Mouse (Mus musculus): ENCODE measurements around the gene Tmem143. TPM values are rescaled to one million over a fixed set of nuclear protein-coding genes. Genes with fewer than 3 reads are reported as not detected.
A peak's percentile ranks its signal among the peaks of the same experiment; 100 is the strongest.

Tmem143 gene
- polyA plus RNA-seq, 3 experiments from 2014 or later, result 3.7 to 7.0 (median 5.0) TPM

- no peak for ATAC-seq
Observed at GRCm38 (mm10) chr7:45887246-45887645, 9.5 kb upstream of the Tmem143 start.

DNA sequence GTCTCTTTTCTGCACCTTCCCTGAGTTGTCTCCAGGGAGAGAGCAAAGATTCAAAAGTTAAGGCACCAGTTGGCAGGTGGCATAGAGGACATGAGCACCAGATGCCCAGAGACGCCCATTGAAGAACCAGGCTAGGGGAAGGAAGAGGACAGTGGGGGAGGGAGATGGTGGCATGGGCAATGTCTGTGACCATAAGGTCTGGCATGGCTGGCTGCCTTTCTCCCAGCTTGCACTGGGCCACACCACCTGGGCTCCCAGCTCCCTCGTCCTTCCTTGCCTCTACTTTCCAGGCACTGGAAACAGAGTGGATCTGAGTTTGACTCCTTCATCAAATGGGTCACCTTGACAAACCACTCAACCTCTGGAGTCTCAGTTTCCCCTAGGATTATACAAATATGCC, 4.1 kb upstream of the Tmem143 start:
- no peak for ATAC-seq

DNA sequence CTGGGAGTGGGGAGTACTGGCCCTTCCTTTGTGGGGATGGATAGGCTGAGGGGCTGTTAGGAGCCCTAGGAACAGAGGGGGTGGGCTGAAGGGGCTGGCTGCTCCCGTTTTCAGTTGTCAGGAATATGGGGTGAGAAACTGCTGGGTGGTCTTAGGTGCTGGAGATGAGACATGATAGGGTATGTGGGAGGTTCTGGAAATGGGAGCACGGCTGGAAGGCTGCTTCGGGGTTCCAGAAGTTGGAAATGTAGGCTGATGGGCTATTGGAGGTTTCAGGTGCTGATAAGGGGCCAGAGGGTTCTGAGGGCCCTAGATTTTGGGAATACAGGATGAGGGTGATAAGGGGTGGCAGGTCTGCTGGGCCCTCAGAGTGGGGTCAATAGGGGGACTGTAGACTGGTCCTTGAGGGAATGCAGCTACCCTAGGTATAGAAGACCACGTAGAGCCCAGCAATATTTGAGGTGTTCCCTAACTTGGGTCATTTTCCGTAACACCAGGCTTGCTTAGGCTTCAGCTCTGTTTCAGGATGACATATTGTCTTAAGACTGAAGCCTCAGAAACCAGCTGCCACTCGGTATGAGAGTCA, 717 bp upstream of the Tmem143 start:
- ATAC-seq, result no peak

DNA sequence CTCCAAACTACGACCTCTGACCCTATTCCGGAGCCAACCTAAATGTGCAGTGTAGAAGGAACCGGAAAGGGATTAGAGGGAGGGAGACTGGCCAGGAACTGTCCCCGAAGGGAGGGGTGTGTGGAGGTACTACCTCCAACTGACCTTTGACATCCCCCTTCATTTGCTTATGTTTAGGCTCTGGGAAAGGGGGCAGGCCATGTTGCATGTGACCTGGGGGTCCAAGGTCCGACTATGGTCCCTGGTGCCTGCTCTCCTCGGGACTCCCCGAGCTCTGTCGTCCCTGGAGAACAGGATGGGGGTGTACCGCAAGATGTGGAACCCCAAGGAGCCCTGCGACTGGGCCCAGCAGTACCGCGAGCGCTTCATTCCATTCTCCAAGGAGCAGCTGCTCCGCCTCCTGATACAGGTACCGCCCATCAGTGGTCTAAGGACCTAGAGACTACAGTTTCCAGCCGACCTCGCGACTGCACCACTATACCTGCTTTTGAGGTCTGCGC, 567 bp downstream of the Tmem143 start:
- peak; percentile 23 for ATAC-seq

DNA sequence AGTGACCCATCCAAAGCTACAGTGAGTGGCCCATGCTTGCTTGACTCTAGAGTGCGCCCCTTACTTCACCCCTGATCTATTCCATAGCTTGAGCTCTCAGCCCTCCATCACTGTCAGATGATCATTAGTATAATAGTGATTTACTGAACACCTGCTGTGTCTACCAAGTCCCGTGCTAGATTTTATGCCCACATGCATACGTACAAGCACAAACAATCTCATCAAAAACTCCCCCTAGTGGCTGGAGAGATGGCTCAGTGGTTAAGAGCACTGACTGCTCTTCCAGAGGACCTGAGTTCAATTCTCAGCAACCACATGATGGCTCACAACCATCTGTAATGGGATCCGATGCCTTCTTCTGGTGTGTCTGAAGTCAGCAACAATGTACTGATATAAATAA, 1.4 kb downstream of the Tmem143 start:
- peak; percentile 36 for ATAC-seq

- no peak for ATAC-seq
Observed at GRCm38 (mm10) chr7:45901562-45901961, 4.8 kb downstream of the Tmem143 start.

GRCm38 (mm10) chr7:45902481-45903002, 5.8 kb downstream of the Tmem143 start:
- ATAC-seq, result no peak

- ATAC-seq, result no peak
Observed at GRCm38 (mm10) chr7:45906622-45907021, 9.9 kb downstream of the Tmem143 start.

GRCm38 (mm10) chr7:45908384-45908783, 11.6 kb downstream of the Tmem143 start:
- ATAC-seq, result no peak

GRCm38 (mm10) chr7:45909145-45909544, 12.4 kb downstream of the Tmem143 start:
- no peak for ATAC-seq

DNA sequence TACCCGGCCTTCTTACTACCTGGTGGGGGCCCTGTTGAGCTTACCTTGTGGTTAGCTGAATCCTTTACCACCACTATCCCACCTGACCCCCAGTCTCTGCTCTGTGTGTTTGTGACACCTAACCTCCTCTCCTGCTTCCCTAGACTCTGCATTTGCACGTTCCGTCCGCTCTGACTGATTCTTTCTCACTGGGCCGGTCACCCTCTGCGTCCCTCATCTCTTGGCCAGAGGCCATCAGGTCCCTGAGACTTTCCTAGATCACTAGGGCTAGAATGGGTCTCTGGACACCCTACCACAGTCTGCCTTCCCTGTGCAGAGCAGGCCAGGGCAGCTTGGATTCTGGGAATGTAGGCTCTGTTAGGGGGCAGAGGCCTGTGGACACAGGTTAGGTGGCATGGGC, 17.3 kb downstream of the Tmem143 start:
- ATAC-seq, result no peak

- ATAC-seq, result no peak
Observed at GRCm38 (mm10) chr7:45915011-45915410, 18.3 kb downstream of the Tmem143 start.

DNA sequence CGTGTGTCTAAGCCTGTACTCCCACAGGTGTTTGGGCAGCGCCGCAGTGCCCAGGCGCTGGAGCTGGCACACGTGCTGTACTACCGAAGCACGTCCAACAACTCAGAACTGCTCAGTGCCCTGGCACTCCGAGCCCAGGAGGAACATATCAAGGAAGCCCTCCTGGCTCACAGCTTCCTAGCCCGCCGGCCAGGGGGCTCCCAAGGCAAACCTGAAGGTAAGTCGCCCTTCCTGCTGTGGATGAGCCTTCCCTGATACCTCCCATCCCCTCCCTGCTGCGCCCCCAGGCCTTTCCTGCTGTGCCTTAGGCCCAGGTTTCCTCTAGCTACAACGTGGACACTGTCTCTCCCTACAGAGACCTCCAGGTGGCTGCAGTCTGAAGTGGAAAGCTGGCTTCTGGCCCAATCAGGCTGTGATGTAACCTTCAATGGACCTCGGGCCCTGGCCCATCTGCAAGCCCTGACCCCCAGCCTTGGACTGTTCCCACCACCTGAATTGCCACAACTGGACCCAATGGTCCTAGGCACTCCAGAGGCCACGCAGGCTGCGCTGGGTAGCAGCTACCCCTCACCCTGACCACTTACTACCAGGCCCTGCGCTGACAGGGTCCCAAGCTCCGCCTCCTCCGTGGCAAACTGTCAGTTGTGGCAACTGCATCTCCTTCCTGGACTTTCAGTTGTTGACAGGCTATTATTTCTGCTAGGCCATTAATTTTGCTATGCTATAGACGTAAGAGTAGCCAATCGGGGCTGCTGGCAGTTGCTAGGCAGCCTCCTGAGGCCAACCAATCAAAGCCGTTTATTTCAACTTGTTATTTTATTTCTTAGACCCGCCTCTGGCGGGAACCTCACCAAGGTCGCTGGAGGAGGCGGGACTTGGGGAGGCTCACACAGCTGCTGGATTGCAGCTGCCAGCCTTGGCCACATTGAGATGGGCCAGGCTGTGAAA, 19.6 kb downstream of the Tmem143 start:
- ATAC-seq, result peak; percentile 89

DNA sequence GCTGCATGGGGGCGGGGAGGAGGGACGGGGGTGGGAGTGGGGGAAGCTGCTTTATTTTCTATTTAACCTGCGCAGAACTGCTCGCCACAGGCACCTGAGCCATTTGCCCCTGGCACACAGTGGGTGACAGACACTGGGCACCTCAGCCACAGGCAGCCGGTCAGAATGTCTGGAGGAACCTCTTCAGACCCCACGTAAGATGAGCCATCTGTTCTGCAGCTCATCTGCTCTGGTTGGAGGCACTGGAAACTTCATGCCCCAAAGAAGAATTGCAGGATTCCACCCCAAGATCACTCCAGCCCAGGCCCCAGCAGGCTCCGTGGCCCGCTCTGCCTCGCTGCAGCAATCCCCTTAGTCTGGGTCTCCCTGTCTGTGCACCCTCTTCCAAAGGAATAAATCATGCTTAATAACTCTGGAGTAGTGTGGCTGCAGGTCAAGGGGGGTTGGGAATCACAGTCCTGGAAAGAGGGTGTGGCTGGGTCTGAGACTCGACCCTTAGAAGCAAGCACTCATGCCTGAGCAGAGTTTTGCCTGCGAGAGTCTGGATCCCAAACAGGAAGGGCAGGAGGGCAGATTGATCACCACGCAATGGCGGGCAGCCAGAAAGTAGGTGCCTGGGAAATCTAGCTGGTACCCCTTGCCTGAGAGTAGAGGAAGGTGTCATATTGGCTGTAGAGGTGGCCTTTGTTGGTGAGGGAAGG, 20.4 kb downstream of the Tmem143 start:
- no peak for ATAC-seq

- no peak for ATAC-seq
Observed at GRCm38 (mm10) chr7:45917926-45918325, 21.2 kb downstream of the Tmem143 start.

DNA sequence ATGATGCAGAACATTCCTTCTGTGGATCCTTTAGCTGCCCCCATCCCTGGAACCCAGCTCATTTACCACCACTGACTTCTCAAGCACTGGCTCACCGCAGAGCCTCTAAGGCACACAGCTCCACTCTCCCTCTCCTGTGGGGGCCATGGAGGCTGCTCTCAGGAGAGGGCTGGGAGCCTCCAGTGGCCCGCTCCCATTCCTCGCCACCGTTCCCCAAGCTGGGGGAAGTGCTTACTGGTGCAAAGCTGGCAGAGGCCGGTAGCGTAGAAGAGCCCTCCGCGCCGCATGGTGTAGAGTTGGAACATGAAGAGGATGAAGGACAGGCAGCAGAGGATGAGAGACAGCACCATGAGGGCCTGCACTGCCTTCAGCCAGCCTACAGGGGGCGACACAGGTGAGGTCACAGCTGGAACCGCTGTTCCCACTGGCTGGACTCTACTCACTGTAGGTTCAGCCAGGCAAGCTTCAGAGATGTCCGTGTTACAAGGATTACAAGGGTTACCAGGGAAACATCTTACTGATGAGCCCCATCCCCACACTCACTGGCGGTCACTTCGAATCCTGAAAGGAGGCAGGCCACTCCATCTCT, 22.4 kb downstream of the Tmem143 start:
- ATAC-seq, result no peak

GRCm38 (mm10) chr7:45919761-45920160, 23.0 kb downstream of the Tmem143 start:
- no peak for ATAC-seq

DNA sequence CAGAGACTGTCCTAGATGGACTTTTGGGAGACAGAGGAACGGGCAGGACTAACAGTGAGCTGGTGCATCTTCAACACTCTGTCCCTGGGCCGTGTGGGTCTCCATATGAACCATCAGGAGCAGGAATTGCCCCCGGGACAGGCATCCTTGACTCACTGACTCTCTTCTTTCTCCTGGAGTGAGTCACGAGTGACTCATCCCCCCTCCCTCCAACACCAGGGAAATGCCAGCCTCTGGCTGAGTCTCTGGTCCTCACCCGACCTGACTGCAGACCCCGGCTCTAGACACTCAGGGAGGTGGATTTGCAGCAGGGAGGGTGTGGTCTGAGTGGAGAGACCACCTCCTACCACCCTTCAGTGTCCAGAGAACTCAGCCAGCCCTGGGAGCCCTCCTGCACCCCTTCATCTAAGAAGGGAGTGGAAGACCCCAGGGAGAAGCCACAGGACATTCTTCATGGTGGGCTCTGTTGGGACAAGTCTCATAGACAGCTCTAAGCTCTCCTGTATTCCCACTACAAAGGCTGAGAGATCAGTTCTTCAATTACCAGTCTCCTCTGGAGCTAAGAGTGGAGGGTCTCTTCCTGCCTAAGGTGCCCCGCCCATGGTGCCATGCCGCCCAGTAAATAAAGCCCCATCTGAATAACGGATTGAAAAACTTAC, 24.0 kb downstream of the Tmem143 start:
- no peak for ATAC-seq

DNA sequence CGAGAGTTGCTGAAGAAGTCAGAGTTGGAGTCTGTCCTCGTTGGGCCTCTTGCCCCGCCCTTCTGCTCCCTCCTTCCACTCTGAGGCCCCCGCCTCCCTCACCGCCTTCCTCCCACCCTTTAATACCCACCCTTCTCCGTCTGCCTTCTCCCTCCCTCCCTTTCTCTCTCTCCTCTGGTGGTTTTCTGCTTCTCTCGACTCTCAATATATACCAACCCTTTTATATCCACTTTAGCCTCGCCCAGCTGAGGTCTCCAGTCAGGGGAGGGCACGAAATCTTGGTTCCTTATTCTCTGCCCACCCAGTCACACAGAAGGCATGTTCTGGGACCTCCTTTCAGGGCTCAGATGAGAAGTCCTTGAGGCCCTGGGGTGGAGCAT, 24.5 kb downstream of the Tmem143 start, which contains the start of gene Emp3:
Gene Emp3 (minus strand): TSS at position 163 of the 380 bp plus-strand sequence.
- ATAC-seq, result no peak

GRCm38 (mm10) chr7:45921950-45922600, 25.3 kb downstream of the Tmem143 start:
- ATAC-seq, result no peak

Measured in inflammation-experienced regulatory T-cells, adult 6 months (primary cell).